Mouse (Mus musculus): ENCODE measurements at regions not wholly inside any gene's neighbourhood (a gene's known extent, or its start where the extent isn't known, plus 50 kb on each side); places are given as distances from the start of the nearest gene placed in this dataset.

- in situ Hi-C loops (cut with MboI; ENCODE audit: low pct_unique_long_range_greater_than_20kb in 1 of 2, low sequenced_read_pairs in 2 of 2, unreplicated experiment in 1 of 2): loop anchor here in 1 of 2 experiments (25.0 kb wide), 1 partner anchor 379 kb away; no protein-coding TSS in a partner anchor
These were observed 113.5 kb downstream of the Tfcp2l1 start for GRCm38 (mm10) chr1:118741286-118741685.

- in situ Hi-C loops (cut with MboI; ENCODE audit: low pct_unique_long_range_greater_than_20kb in 1 of 2, low sequenced_read_pairs in 2 of 2, unreplicated experiment in 1 of 2): loop anchor here in 1 of 2 experiments (25.0 kb wide), 1 partner anchor 386 kb away; no protein-coding TSS in a partner anchor
These were observed 120.5 kb downstream of the Tfcp2l1 start for GRCm38 (mm10) chr1:118748196-118748595.

DNA sequence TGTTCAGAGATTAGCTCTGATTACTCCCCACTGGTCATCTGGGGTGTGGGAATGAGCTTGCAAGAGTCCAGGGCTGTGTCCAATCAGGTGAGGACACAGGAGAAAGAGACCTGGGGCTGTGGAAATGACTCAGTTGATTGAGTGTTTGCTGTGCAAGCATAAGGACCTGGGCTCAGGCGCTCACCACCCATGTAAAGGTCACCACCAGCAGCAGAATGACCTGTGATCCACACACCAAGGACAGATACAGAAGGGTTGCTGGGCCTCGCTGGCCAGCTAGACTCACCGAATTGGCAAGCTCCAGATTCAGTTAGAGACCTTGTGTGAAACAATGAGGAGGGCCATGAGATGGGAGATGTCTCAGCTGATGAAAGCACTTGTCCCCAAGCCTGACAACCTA lies 125.1 kb downstream of the Tfcp2l1 start:
- in situ Hi-C loops (cut with MboI; ENCODE audit: low pct_unique_long_range_greater_than_20kb in 1 of 2, low sequenced_read_pairs in 2 of 2, unreplicated experiment in 1 of 2): loop anchor here in 1 of 2 experiments (25.0 kb wide), 1 partner anchor 416 kb away; no protein-coding TSS in a partner anchor

DNA sequence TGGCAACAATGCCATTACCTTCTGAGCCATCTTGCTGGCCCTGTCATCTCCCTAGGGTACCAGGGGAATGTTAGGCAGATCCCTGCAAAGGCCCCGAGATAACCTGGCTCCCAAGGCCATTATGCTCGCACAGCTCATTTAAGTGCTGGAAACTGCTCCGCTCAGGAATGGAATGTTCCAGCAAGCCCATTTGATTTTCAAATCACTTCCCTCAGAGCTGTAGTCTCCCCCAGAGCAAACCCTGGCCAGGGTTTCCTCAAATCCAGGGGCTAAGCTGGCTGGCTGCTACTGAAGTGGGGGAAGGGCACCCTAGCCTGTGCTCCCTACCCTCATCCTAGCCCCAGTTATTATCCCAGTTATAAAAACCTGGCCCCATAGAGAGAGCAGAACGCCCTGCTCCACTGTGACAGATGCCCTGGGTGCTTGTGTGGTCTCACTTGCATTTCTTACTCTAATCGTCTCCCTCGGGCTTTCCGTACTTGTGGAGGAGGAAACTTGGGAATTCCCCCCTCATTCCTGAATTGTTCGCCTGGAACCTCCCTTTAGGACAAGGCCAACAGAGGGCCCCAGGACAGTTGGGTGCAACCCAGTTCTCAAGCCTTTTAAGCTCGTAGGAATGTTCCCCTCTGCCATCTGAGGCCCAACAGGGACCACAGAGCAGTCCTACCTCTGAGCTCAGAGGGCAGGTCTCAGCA lies 128.6 kb downstream of the Tfcp2l1 start:
- in situ Hi-C loops (cut with MboI; ENCODE audit: low pct_unique_long_range_greater_than_20kb in 1 of 2, low sequenced_read_pairs in 2 of 2, unreplicated experiment in 1 of 2): loop anchor here in 1 of 2 experiments (5.0 to 25.0 kb wide), 2 partner anchors 194 to 419 kb away; no protein-coding TSS in a partner anchor

DNA sequence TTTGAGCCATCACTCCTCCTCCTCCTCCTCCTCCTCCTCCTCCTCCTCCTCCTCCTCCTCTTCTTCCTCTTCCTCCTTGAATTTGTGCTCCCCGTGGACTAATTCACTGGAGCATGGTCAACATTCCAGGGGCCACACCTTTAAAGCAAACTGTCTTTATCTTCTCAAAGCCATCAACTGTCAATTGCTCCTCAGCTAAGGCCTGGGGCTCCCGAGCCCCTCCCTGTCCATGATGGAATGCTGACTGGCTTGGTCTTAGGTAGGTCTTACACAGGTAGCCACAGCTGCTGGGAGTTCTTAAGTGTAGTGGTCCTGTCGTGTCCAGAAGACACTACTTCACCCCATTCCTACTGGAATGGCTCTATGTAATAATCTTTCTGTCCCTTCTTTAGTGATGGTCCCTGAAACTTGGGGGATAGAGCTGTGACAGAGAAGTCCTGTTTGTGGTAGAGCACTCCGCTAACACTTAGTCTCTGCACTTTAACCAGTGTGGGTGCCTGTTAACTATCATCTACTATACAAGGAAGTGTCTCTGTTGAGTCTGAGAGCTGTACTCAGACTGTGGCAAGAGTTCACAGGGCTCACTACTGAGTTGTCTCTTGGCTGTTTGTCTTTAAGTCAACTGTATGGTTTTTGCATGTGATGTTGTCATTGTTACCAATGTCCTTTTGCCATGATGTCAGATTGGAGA lies 129.7 kb downstream of the Tfcp2l1 start:
- in situ Hi-C loops (cut with MboI; ENCODE audit: low pct_unique_long_range_greater_than_20kb in 1 of 2, low sequenced_read_pairs in 2 of 2, unreplicated experiment in 1 of 2): loop anchor here in 1 of 2 experiments (5.0 to 25.0 kb wide), 2 partner anchors 195 to 420 kb away; no protein-coding TSS in a partner anchor

GRCm38 (mm10) chr1:118758031-118758400 lies 130.3 kb downstream of the Tfcp2l1 start:
- in situ Hi-C loops (cut with MboI; ENCODE audit: low pct_unique_long_range_greater_than_20kb in 1 of 2, low sequenced_read_pairs in 2 of 2, unreplicated experiment in 1 of 2): loop anchor here in 1 of 2 experiments (5.0 to 25.0 kb wide), 2 partner anchors 196 to 421 kb away; no protein-coding TSS in a partner anchor

- in situ Hi-C loops (cut with MboI; ENCODE audit: low pct_unique_long_range_greater_than_20kb in 1 of 2, low sequenced_read_pairs in 2 of 2, unreplicated experiment in 1 of 2): loop anchor here in 1 of 2 experiments (5.0 to 25.0 kb wide), 2 partner anchors 197 to 422 kb away; no protein-coding TSS in a partner anchor
These were observed 131.6 kb downstream of the Tfcp2l1 start for GRCm38 (mm10) chr1:118759141-118759932.

GRCm38 (mm10) chr1:118765525-118765924 lies 137.8 kb downstream of the Tfcp2l1 start:
- in situ Hi-C loops (cut with MboI; ENCODE audit: low pct_unique_long_range_greater_than_20kb in 1 of 2, low sequenced_read_pairs in 2 of 2, unreplicated experiment in 1 of 2): loop anchor here (5.0 to 25.0 kb wide), 3 partner anchors 203 to 428 kb away; no protein-coding TSS in a partner anchor

DNA sequence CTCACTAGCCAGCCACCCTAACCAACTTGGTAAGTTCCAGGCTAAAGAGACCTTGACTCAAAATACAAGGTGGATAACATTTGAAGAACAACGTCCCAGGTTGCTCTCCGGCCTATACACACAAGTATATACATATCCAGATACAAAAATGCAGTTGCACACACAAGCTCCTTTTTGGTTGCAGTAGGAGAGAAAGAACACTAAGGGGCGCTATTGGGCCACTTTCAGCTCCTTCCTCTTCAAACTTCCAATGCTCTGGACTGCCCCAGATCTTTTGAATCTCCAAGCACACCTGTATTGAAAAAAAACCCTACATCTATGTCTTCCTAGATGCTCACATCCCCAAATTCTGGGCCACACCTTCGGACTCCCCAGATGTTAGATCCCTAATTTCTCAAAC lies 141.1 kb downstream of the Tfcp2l1 start:
- in situ Hi-C loops (cut with MboI; ENCODE audit: low pct_unique_long_range_greater_than_20kb in 1 of 2, low sequenced_read_pairs in 2 of 2, unreplicated experiment in 1 of 2): loop anchor here (5.0 to 25.0 kb wide), 3 partner anchors 207 to 432 kb away; no protein-coding TSS in a partner anchor

- in situ Hi-C loops (cut with MboI; ENCODE audit: low pct_unique_long_range_greater_than_20kb in 1 of 2, low sequenced_read_pairs in 2 of 2, unreplicated experiment in 1 of 2): loop anchor here in 1 of 2 experiments (5.0 to 25.0 kb wide), 2 partner anchors 305 to 435 kb away; no protein-coding TSS in a partner anchor
These were observed 144.5 kb downstream of the Tfcp2l1 start for GRCm38 (mm10) chr1:118772261-118772660.

GRCm38 (mm10) chr1:118776594-118777441 lies 149.1 kb downstream of the Tfcp2l1 start:
- in situ Hi-C loops (cut with MboI; ENCODE audit: low pct_unique_long_range_greater_than_20kb in 1 of 2, low sequenced_read_pairs in 2 of 2, unreplicated experiment in 1 of 2): loop anchor here in 1 of 2 experiments (25.0 kb wide), 1 partner anchor 660 kb away; no protein-coding TSS in a partner anchor

Measured in mouse embryonic stem cell (cell line).